ENCODE assay signal across 23 mouse cellular contexts in the genomic region with DNA sequence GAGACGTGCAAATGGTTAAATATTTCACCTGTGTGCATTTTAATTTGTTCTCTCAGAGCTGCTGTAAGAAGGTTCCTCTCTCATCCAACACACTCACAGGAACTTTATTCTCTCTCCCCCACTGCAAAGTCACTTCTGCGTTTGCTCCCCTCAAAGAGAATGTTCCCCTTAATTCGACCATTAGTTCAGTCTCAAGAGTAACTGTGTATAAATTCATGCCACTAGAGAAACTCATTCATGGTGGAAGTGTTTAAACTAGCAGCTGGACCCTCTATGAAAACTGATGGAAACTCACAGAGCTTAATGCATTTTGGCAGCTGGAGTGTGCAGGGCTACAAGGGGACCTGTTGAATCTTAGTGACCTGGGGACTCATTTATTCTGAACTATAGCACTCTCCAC. TPM values are rescaled to one million over a fixed set of nuclear protein-coding genes. Genes with fewer than 3 reads are reported as not detected.
DNase-seq lines count a peak whose midpoint lies in the region; ATAC-seq and TF ChIP-seq lines count a peak whose summit lies in the region.
"Had no signal": no experiment of that assay in that cellular context is flagged by ENCODE, and none has a peak within 500 bp of the region (broad histone marks: within the 10 kb centered on the region; RNA-seq: fewer than 3 reads in every experiment).

No protein-coding gene starts in this region.

- WGBS in midbrain, embryonic 10.5 days = 3% methylated on average over 3 of the region's 3 CpGs
- 11% methylated on average over 3 of the region's 3 CpGs for WGBS in midbrain, postnatal 0 days
- 6% methylated on average over 3 of the region's 3 CpGs for WGBS in forebrain, embryonic 14.5 days
- 8% methylated on average over 3 of the region's 3 CpGs for WGBS in hindbrain, embryonic 14.5 days

- no peaks in the 10 kb centered on the region for H3K36me3 ChIP-seq in midbrain, embryonic 10.5 days
- H3K36me3 ChIP-seq in midbrain, postnatal 0 days (ENCODE audit: insufficient read depth, low read length) = no peaks in the 10 kb centered on the region
- H3K36me3 ChIP-seq in forebrain, embryonic 14.5 days (ENCODE audit: control insufficient read depth, insufficient read depth, low read length) = no peaks in the 10 kb centered on the region
- no peaks in the 10 kb centered on the region for H3K36me3 ChIP-seq in hindbrain, embryonic 14.5 days (replicated peaks; ENCODE audit: control insufficient read depth, insufficient read depth)
- H3K36me3 ChIP-seq: heart, embryonic 12.5 days; limb, embryonic 10.5 days had no signal

- no peak for TF ChIP-seq CTCF in midbrain, postnatal 0 days (IDR thresholded peaks at IDR 0.05)

- peak; percentile 15 for DNase-seq in midbrain, embryonic 10.5 days (ENCODE audit: low spot score)
- no peak for DNase-seq in midbrain, postnatal 0 days (ENCODE audit: low spot score)
- DNase-seq in forebrain, embryonic 14.5 days (ENCODE audit: low spot score) = peak; percentile 42
- DNase-seq in hindbrain, embryonic 14.5 days (ENCODE audit: low spot score) = no peak
- DNase-seq in retina, postnatal 1 day = peak; percentile 42
- DNase-seq in thymus, adult 18-20 months = no peak
- DNase-seq in thymus, postnatal 36 days = no peak
- DNase-seq in layer of hippocampus, adult 9-11 months = no peak
- DNase-seq: adrenal gland, postnatal 36 days; cerebellum, adult 9-10 months; heart, postnatal 14 days; kidney, adult 18-20 months; liver, postnatal 0 days; lung, postnatal 14 days; right cerebral cortex, postnatal 14 days; spleen, adult 18-20 months had no signal

- peaks cover 61% of the 10 kb centered on the region for H3K4me1 ChIP-seq in midbrain, embryonic 10.5 days
- no peaks in the 10 kb centered on the region for H3K4me1 ChIP-seq in midbrain, postnatal 0 days (ENCODE audit: insufficient read depth, low read length)
- H3K4me1 ChIP-seq in forebrain, embryonic 14.5 days (ENCODE audit: control insufficient read depth, insufficient read depth, low read length) = 0 out of 2 replicates have a peak, but pooled peaks cover 2% of the 10 kb centered on the region
- H3K4me1 ChIP-seq in hindbrain, embryonic 14.5 days (replicated peaks; ENCODE audit: control insufficient read depth, insufficient read depth, low read length) = no peaks in the 10 kb centered on the region
- H3K4me1 ChIP-seq: heart, embryonic 12.5 days; megakaryocyte, embryonic 14.5 days had no signal

- peak overlapping the region; percentile 47 for H3K4me3 ChIP-seq in midbrain, embryonic 10.5 days
- H3K4me3 ChIP-seq in midbrain, postnatal 0 days (ENCODE audit: low read depth, low read length) = no peak overlapping the region
- peak overlapping the region; percentile 19; the same call in 1 of the 2 replicates for H3K4me3 ChIP-seq in forebrain, embryonic 14.5 days (ENCODE audit: low read depth, low read length)
- H3K4me3 ChIP-seq in hindbrain, embryonic 14.5 days (replicated peaks; ENCODE audit: low read length) = no peak overlapping the region
- H3K4me3 ChIP-seq: heart, embryonic 12.5 days; limb, embryonic 10.5 days; megakaryocyte, embryonic 14.5 days; myocyte had no signal

- H3K9ac ChIP-seq in midbrain, postnatal 0 days (replicated peaks; ENCODE audit: low read length, poor library complexity, severe bottlenecking) = no peak overlapping the region
- peak overlapping the region; percentile 64 for H3K9ac ChIP-seq in forebrain, embryonic 14.5 days (ENCODE audit: low read length)
- no peak overlapping the region for H3K9ac ChIP-seq in hindbrain, embryonic 14.5 days
- H3K9ac ChIP-seq: heart, embryonic 12.5 days; liver, postnatal 0 days had no signal

- ATAC-seq in midbrain, postnatal 0 days (ENCODE audit: low FRiP score) = no peak
- ATAC-seq in forebrain, embryonic 14.5 days = no peak
- no peak for ATAC-seq in hindbrain, embryonic 14.5 days (ENCODE audit: low FRiP score)
- ATAC-seq: liver, postnatal 0 days had no signal

- H3K4me2 ChIP-seq in midbrain, postnatal 0 days (ENCODE audit: low read depth, low read length, poor library complexity, severe bottlenecking) = no peak overlapping the region
- H3K4me2 ChIP-seq in forebrain, embryonic 14.5 days (ENCODE audit: low read length) = peak overlapping the region; percentile 51
- H3K4me2 ChIP-seq in hindbrain, embryonic 14.5 days (replicated peaks) = peak overlapping the region; percentile 48
- H3K4me2 ChIP-seq: heart, embryonic 12.5 days had no signal

- H3K27me3 ChIP-seq in midbrain, embryonic 10.5 days (ENCODE audit: low read depth, poor library complexity, severe bottlenecking) = peaks cover 100% of the 10 kb centered on the region
- H3K27me3 ChIP-seq in midbrain, postnatal 0 days (ENCODE audit: insufficient read depth, low read length) = peaks cover 46% of the 10 kb centered on the region
- H3K27me3 ChIP-seq in forebrain, embryonic 14.5 days (replicated peaks; ENCODE audit: control insufficient read depth, insufficient read depth, low read length) = peaks cover 47% of the 10 kb centered on the region
- peaks cover 76% of the 10 kb centered on the region for H3K27me3 ChIP-seq in hindbrain, embryonic 14.5 days (ENCODE audit: control insufficient read depth, insufficient read depth, low read length)
- H3K27me3 ChIP-seq: CH12.LX had no signal

- H3K27ac ChIP-seq in midbrain, embryonic 10.5 days (replicated peaks) = peak overlapping the region; percentile 83; the same call in 1 of the 2 replicates
- no peak overlapping the region for H3K27ac ChIP-seq in midbrain, postnatal 0 days (ENCODE audit: low read depth, low read length)
- H3K27ac ChIP-seq in forebrain, embryonic 14.5 days (ENCODE audit: low read depth, low read length) = peak overlapping the region; percentile 86; the same call in 1 of the 2 replicates
- no peak overlapping the region for H3K27ac ChIP-seq in hindbrain, embryonic 14.5 days
- H3K27ac ChIP-seq: kidney, postnatal 0 days; limb, embryonic 10.5 days had no signal

- H3K9me3 ChIP-seq in midbrain, embryonic 10.5 days (replicated peaks) = no peaks in the 10 kb centered on the region
- H3K9me3 ChIP-seq in midbrain, postnatal 0 days (ENCODE audit: low read length) = no peaks in the 10 kb centered on the region
- no peaks in the 10 kb centered on the region for H3K9me3 ChIP-seq in forebrain, embryonic 14.5 days (replicated peaks; ENCODE audit: control insufficient read depth, low read length)
- no peaks in the 10 kb centered on the region for H3K9me3 ChIP-seq in hindbrain, embryonic 14.5 days (ENCODE audit: control insufficient read depth, low read length)
- H3K9me3 ChIP-seq: heart, embryonic 12.5 days; limb, embryonic 10.5 days had no signal

RNA-seq across cellular contexts. Expression of gene Nr2f1, which starts 26.7 kb away (rescaled TPM):
- polyA plus RNA-seq in midbrain, embryonic 10.5 days (2016; fragmentation: Nextera tagmentation; extraction: Ambion mirVana) = 53.1 and 57.4 TPM in 2 replicates
- total RNA-seq in midbrain, postnatal 0 days (2014; rRNA removed) = 163 and 184 TPM in 2 replicates
- 46.4 and 55.5 TPM in 2 replicates for polyA plus RNA-seq in midbrain, postnatal 0 days (2015; fragmentation: Nextera tagmentation; extraction: Ambion mirVana)
- polyA plus RNA-seq in forebrain, embryonic 14.5 days (2014; fragmentation: Nextera tagmentation; extraction: Ambion mirVana) = 75.7 and 82.0 TPM in 2 replicates
- 64.3 and 70.7 TPM in 2 replicates for polyA plus RNA-seq in hindbrain, embryonic 14.5 days (2014; fragmentation: Nextera tagmentation; extraction: Ambion mirVana)
- total RNA-seq: CH12.LX; common myeloid progenitor, adult 5-6 weeks had no signal

Comparison
In these comparisons a context has a peak if more than half of its experiments do, and no peak if none do; other contexts are left out.
1. DNase-seq: peak in midbrain, embryonic 10.5 days (single experiment), forebrain, embryonic 14.5 days (single experiment) and retina, postnatal 1 day (single experiment); none in midbrain, postnatal 0 days (single experiment), hindbrain, embryonic 14.5 days (single experiment), thymus, adult 18-20 months (0 of 2), thymus, postnatal 36 days (0 of 2) and layer of hippocampus, adult 9-11 months (single experiment).
2. H3K27ac ChIP-seq: peak in midbrain, embryonic 10.5 days (single experiment) and forebrain, embryonic 14.5 days (single experiment); none in midbrain, postnatal 0 days (single experiment) and hindbrain, embryonic 14.5 days (single experiment).
3. H3K4me3 ChIP-seq: peak in midbrain, embryonic 10.5 days (single experiment) and forebrain, embryonic 14.5 days (single experiment); none in midbrain, postnatal 0 days (single experiment) and hindbrain, embryonic 14.5 days (single experiment).